Mouse (Mus musculus): ENCODE data around the gene Rbpjl.

DNA sequence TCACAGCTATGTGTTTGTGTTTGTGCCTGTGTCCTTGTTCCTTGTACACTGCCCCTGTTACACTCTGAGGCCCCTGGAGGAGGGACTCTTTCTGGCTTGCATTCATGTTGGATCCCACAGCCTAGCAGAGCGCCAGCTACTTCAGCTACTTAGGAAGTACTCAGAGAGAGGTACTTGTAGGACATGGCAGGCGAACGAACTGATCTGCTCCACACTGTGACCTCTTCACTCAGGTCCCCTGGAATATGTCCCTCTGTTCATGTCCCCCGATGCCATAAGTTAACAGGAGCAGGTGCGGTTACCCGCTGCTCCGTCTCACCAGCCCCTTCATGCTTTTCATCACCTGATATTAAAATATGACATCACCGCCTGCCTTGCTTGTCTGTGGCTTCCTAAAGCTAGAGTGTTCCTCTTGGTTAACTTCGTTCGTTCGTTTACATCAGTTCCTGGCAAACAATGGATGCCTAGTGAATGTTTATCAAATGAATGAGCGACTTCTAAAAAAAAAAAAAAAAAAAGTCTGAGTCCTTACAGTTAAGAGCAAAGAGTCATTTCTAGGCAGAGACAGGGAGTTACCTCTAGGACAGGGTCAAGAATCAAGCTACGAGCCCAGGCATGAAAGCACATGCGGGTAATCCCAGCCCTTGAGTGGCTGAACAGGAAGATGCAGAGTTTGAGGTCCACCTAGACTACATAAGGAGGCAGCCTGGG is 50.3 kb downstream of the Rbpjl start:
- TF ChIP-seq CTCF (IDR thresholded peaks at IDR 0.05) (no peak), EP300 (IDR thresholded peaks at IDR 0.05; ENCODE audit: insufficient read depth, low read depth, low read length) (peak; percentile 55; the same call in 1 of the 2 replicates), POLR2A (IDR thresholded peaks at IDR 0.05; ENCODE audit: insufficient read depth, low read depth, low read length) (0 out of 2 replicates have a peak, but pooled peaks have one; percentile 11)
